Mouse (Mus musculus) thymus, adult 2 months (tissue): ENCODE data around the gene Klhdc7b. TPM values are rescaled to one million over a fixed set of nuclear protein-coding genes. Genes with fewer than 3 reads are reported as not detected.

Experiments
- DNase-seq: peaks from one replicate; pipeline ENCODE4 v3.0.0; 2021
- H3K27ac ChIP-seq: fragments of 200-500 bp; 2 replicates; pipeline ENCODE4 v1.5.1; 2012; ENCODE audit warnings: low read length, control low read depth; ENCODE audit not compliant: control insufficient read depth, insufficient read depth
- H3K27me3 ChIP-seq: fragments of 200-500 bp; 2 replicates; pipeline ENCODE4 v1.6.1; 2012; ENCODE audit warnings: mild to moderate bottlenecking, low read length, moderate library complexity, mixed read lengths; ENCODE audit not compliant: control insufficient read depth, insufficient read depth
- H3K36me3 ChIP-seq: fragments of 200-500 bp; 2 replicates; pipeline ENCODE4 v1.6.1; 2012; ENCODE audit warnings: mild to moderate bottlenecking, low read length, moderate library complexity; ENCODE audit not compliant: control insufficient read depth, insufficient read depth
- H3K4me1 ChIP-seq: fragments of 200-500 bp; replicated peaks from 2 replicates; pipeline ENCODE4 v1.6.1; 2012; ENCODE audit warnings: low read length; ENCODE audit not compliant: control insufficient read depth, insufficient read depth
- H3K4me3 ChIP-seq: fragments of 200-500 bp; 2 replicates; pipeline ENCODE4 v1.5.1; 2012; ENCODE audit warnings: mild to moderate bottlenecking, low read length, control low read depth, moderate library complexity; ENCODE audit not compliant: control insufficient read depth, insufficient read depth
- CTCF ChIP-seq: fragments of 200-500 bp; IDR thresholded peaks from 2 replicates; pipeline ENCODE4 v1.5.1; 2012; ENCODE audit warnings: mild to moderate bottlenecking, control low read depth, low read length, moderate library complexity, borderline replicate concordance; ENCODE audit not compliant: control insufficient read depth, poor library complexity, insufficient read depth; ENCODE audit errors: extremely low read depth
- POLR2A ChIP-seq: fragments of 200-500 bp; IDR thresholded peaks from 2 replicates; pipeline ENCODE4 v1.6.1; 2012; ENCODE audit warnings: mild to moderate bottlenecking, low read length, control low read depth, moderate library complexity; ENCODE audit not compliant: control insufficient read depth, poor library complexity, insufficient read depth; ENCODE audit errors: extremely low read depth
- WGBS: fragments of 180-500 bp; shearing (Covaris S2); methylation state at CpG from one replicate; pipeline ENCODE4 v1.1.7; 2018; 5-methylcytosine and 5-hydroxymethylcytosine counted together
- polyA plus RNA-seq: library from polyadenylated mRNA; depleted of rRNA; stranded (reverse); fragments of >200 nt; gene quantifications from 2 replicates; pipeline ENCODE4 v1.2.3, GENCODE M21; 2012; rRNA removed

The Klhdc7b gene
- polyA plus RNA-seq, 1 experiment = 0.13 TPM

DNA sequence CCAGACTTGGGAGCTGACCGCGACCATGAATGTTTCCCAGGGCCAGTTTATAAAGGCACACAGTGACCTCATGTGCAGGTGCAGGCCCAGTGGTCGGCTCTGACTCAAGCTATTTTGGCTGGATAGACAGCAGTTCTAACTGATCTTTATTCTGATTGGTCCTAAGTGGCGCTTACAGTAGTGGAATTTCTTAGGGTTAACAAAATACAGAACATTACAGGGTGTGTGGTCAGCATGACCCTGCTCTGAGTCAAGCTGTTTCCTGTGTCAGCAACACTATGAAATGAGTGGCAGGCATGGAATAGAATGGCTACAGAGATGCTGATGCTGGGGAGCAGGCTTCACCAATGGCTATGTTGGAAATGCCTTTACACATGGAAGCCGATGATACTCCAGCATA is 51.2 kb downstream of the Klhdc7b start:
- 91% methylated on average over 5 of the region's 5 CpGs for WGBS
- no peaks in the 10 kb centered on the region for H3K36me3 ChIP-seq
- H3K4me3 ChIP-seq = no peak overlapping the region
- H3K27me3 ChIP-seq = no peaks in the 10 kb centered on the region
- no peak overlapping the region for H3K27ac ChIP-seq
- no peak for DNase-seq
- no peak for TF ChIP-seq CTCF
- no peak for TF ChIP-seq POLR2A
- H3K4me1 ChIP-seq = peaks cover 3% of the 10 kb centered on the region; the same call in 1 of the 2 replicates

Other genes starting within 250 kb of the Klhdc7b start
- gene Mapk12, start 244.2 kb upstream of the Klhdc7b start, polyA plus RNA-seq = 2.9 and 3.1 TPM in 2 replicates
- 27.3 and 28.6 TPM in 2 replicates for gene Mapk11, start 235.3 kb upstream of the Klhdc7b start, polyA plus RNA-seq
- gene Plxnb2, start 204.1 kb upstream of the Klhdc7b start, polyA plus RNA-seq = 42.8 and 54.6 TPM in 2 replicates
- 42.3 and 50.1 TPM in 2 replicates for gene Dennd6b, start 188.4 kb upstream of the Klhdc7b start, polyA plus RNA-seq
- gene Ppp6r2, start 173.4 kb upstream of the Klhdc7b start, polyA plus RNA-seq = 299 and 592 TPM in 2 replicates
- gene Sbf1, start 69.6 kb upstream of the Klhdc7b start, polyA plus RNA-seq = 899 TPM in 2 replicates
- 4.4 and 5.3 TPM in 2 replicates for gene Adm2, start 62.2 kb upstream of the Klhdc7b start, polyA plus RNA-seq
- 0.82 and 2.7 TPM in 2 replicates for gene Miox, start 50.5 kb upstream of the Klhdc7b start, polyA plus RNA-seq
- 129 and 146 TPM in 2 replicates for gene Lmf2, start 29.3 kb upstream of the Klhdc7b start, polyA plus RNA-seq
- gene Ncaph2, start 29.2 kb upstream of the Klhdc7b start, polyA plus RNA-seq = 351 and 370 TPM in 2 replicates
- 37.4 and 43.3 TPM in 2 replicates for gene Sco2, start 11.1 kb upstream of the Klhdc7b start, polyA plus RNA-seq
- gene Tymp, start 7.9 kb upstream of the Klhdc7b start, polyA plus RNA-seq = 5.9 and 7.8 TPM in 2 replicates
- 21.1 and 21.9 TPM in 2 replicates for gene Odf3b, start 5.6 kb upstream of the Klhdc7b start, polyA plus RNA-seq
- gene Syce3, start 25.6 kb downstream of the Klhdc7b start, polyA plus RNA-seq = not detected in 2 replicates
- 47.0 and 76.6 TPM in 2 replicates for gene Cpt1b, start 40.9 kb downstream of the Klhdc7b start, polyA plus RNA-seq
- 1.8 and 2.2 TPM in 2 replicates for gene C730034F03Rik, start 44.7 kb downstream of the Klhdc7b start, polyA plus RNA-seq
- gene Gm44502, start 44.8 kb downstream of the Klhdc7b start, polyA plus RNA-seq = 3.2 TPM in 2 replicates
- 92.0 and 99.8 TPM in 2 replicates for gene Chkb, start 45.0 kb downstream of the Klhdc7b start, polyA plus RNA-seq
- gene Mapk8ip2, start 69.0 kb downstream of the Klhdc7b start, polyA plus RNA-seq = 0.11 and 0.13 TPM in 2 replicates
- gene Arsa, start 92.5 kb downstream of the Klhdc7b start, polyA plus RNA-seq = 37.9 and 43.0 TPM in 2 replicates
- 6.8 and 8.2 TPM in 2 replicates for gene Shank3, start 114.7 kb downstream of the Klhdc7b start, polyA plus RNA-seq
- 0.15 and 0.16 TPM in 2 replicates for gene Acr, start 183.4 kb downstream of the Klhdc7b start, polyA plus RNA-seq
- 9.6 and 10.2 TPM in 2 replicates for gene Rabl2, start 207.0 kb downstream of the Klhdc7b start, polyA plus RNA-seq